In the genomic region with DNA sequence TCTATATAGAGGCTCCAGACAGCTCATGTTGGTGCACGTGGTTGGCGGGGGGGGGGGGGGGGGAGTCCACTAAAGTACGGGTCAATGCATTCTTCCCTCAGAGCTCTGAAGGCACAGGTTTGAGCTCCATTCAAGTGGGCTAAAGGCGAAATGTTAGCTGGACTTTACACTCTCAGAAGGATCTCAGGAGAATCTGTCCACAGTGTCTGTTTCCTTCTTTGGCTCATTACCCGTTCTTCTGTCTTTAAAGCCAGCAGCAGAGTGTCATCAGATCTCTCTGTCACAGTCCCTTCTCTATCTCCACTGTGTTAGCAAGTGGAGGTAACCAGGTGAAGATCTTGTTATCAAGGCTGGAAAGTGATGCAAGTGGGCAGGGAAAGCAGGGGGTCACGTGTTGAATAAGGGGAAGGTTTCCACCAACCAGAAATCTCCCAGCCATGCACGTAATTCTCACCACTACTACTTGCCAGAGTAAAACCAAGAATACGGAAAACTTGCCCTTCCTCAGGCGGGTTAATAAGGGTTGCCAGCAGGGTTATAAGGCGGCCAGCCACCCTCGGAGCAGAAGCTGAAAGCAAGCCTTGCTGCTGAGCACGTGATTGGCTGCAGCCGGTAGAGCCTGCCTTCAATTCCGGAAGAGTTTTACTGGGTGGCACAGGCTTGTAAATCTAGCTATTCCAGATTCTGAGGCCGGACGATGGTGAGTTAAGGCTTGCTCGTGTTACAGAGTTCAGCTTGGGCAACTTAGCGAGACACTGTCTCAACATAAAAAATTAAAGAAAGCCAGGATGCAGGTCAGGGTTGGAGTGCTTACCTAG, we compare ENCODE assay signal across 8 mouse cellular contexts.
DNase-seq lines count a peak whose midpoint lies in the region; ATAC-seq lines count a peak whose summit lies in the region.

No protein-coding gene starts in this region.

- H3K36me3 ChIP-seq in midbrain, embryonic 10.5 days: no peaks in the 10 kb centered on the region

- H3K27me3 ChIP-seq in midbrain, embryonic 10.5 days (ENCODE audit: low read depth, poor library complexity, severe bottlenecking): no peaks in the 10 kb centered on the region

- peak overlapping the region; percentile 55 for H3K4me3 ChIP-seq in midbrain, embryonic 10.5 days

- no peak overlapping the region for H3K27ac ChIP-seq in midbrain, embryonic 10.5 days (replicated peaks)

- WGBS in large intestine, adult 2 months: 12% methylated on average over 18 of the region's 18 CpGs
- WGBS in midbrain, embryonic 10.5 days: 26% methylated on average over 18 of the region's 18 CpGs

- H3K4me1 ChIP-seq in midbrain, embryonic 10.5 days: peaks cover 26% of the 10 kb centered on the region

- peak; percentile 85 for ATAC-seq in hematopoietic stem cell, adult 5-6 weeks (replicated peaks in 1 of 2; ENCODE audit: insufficient read depth in 1 of 2, low FRiP score in 2 of 2, low TSS enrichment in 1 of 2, low read depth in 1 of 2, poor library complexity in 2 of 2, severe bottlenecking in 2 of 2)

- no peaks in the 10 kb centered on the region for H3K9me3 ChIP-seq in midbrain, embryonic 10.5 days (replicated peaks)

- peak; percentile 20 for DNase-seq in thymus, postnatal 0 days (ENCODE audit: low spot score)
- no peak for DNase-seq in thymus, postnatal 25 days
- peak; percentile 61 for DNase-seq in embryo, embryonic 10 days (ENCODE audit: low spot score)
- peak; percentile 59 for DNase-seq in large intestine, adult 2 months (ENCODE audit: low read depth, low spot score)
- DNase-seq in midbrain, embryonic 10.5 days (ENCODE audit: low spot score): peak; percentile 40
- DNase-seq in urinary bladder, postnatal 25 days (ENCODE audit: low spot score): peak; percentile 32
- DNase-seq in gastrocnemius, adult 18-20 months (ENCODE audit: low spot score): no peak

Comparison
In these comparisons a context has a peak if more than half of its experiments do, and no peak if none do; other contexts are left out.
1. DNase-seq: peak in thymus, postnatal 0 days (single experiment), embryo, embryonic 10 days (single experiment), large intestine, adult 2 months (single experiment), midbrain, embryonic 10.5 days (single experiment) and urinary bladder, postnatal 25 days (single experiment); none in thymus, postnatal 25 days (single experiment) and gastrocnemius, adult 18-20 months (single experiment).